Mouse (Mus musculus) myocyte (in vitro differentiated cells): ENCODE results near the gene Rnaseh2a.

Experiments used
- CEBPB ChIP-seq: IDR thresholded peaks from 2 replicates; pipeline ENCODE4 v1.6.1; 2011; ENCODE audit warnings: mild to moderate bottlenecking, moderate library complexity; ENCODE audit not compliant: poor library complexity, insufficient read depth, severe bottlenecking
- E2F4 ChIP-seq: IDR thresholded peaks from one replicate; pipeline ENCODE4 v1.6.1; 2011; ENCODE audit warnings: mild to moderate bottlenecking, control low read depth, moderate library complexity; ENCODE audit not compliant: insufficient read depth
- POLR2A ChIP-seq: IDR thresholded peaks from one replicate; pipeline ENCODE4 v1.6.1; 2011; ENCODE audit warnings: low read depth, mild to moderate bottlenecking, control low read depth, moderate library complexity; ENCODE audit not compliant: insufficient read length
- TCF12 ChIP-seq: IDR thresholded peaks from one replicate; pipeline ENCODE4 v1.6.1; 2011; ENCODE audit warnings: mild to moderate bottlenecking, control low read depth; ENCODE audit not compliant: poor library complexity, insufficient read depth, severe bottlenecking
- TCF3 ChIP-seq: IDR thresholded peaks from one replicate; pipeline ENCODE4 v1.6.1; 2011; ENCODE audit warnings: low read depth, control low read depth; ENCODE audit not compliant: insufficient read length

- TF ChIP-seq TCF12 = no peak
- no peak for TF ChIP-seq POLR2A
- no peak for TF ChIP-seq CEBPB
- TF ChIP-seq E2F4 = no peak
- no peak for TF ChIP-seq TCF3
Observed at GRCm38 (mm10) chr8:84987903-84988302, 18.3 kb upstream of the Rnaseh2a start.
